Mouse (Mus musculus): ENCODE measurements at regions not wholly inside any gene's neighbourhood (a gene's known extent, or its start where the extent isn't known, plus 50 kb on each side); places are given as distances from the start of the nearest gene placed in this dataset.

- H3K9ac ChIP-seq, result no peak overlapping the region
- no peaks in the 10 kb centered on the region for H3K9me3 ChIP-seq (replicated peaks)
- H3K4me3 ChIP-seq, result no peak overlapping the region
- H3K27me3 ChIP-seq (replicated peaks), result no peaks in the 10 kb centered on the region
- no peaks in the 10 kb centered on the region for H3K4me1 ChIP-seq (replicated peaks)
- H3K27ac ChIP-seq (ENCODE audit: poor library complexity, severe bottlenecking), result no peak overlapping the region
- WGBS, result 76% methylated on average over 3 of the region's 3 CpGs
- no peak overlapping the region for H3K4me2 ChIP-seq
- no peak for ATAC-seq (ENCODE audit: insufficient number of reproducible peaks, low FRiP score)
- no peaks in the 10 kb centered on the region for H3K36me3 ChIP-seq
These were observed 67.5 kb downstream of the Lmo4 start for GRCm38 (mm10) chr3:144137483-144137882.

GRCm38 (mm10) chr3:144136432-144136831, 68.6 kb downstream of the Lmo4 start:
- no peak for ATAC-seq (ENCODE audit: insufficient number of reproducible peaks, low FRiP score)
- H3K4me3 ChIP-seq, result no peak overlapping the region
- no peaks in the 10 kb centered on the region for H3K36me3 ChIP-seq
- H3K27ac ChIP-seq (ENCODE audit: poor library complexity, severe bottlenecking), result no peak overlapping the region
- H3K4me2 ChIP-seq, result no peak overlapping the region
- 69% methylated on average over 2 of the region's 2 CpGs for WGBS
- H3K27me3 ChIP-seq (replicated peaks), result no peaks in the 10 kb centered on the region
- no peaks in the 10 kb centered on the region for H3K9me3 ChIP-seq (replicated peaks)
- H3K4me1 ChIP-seq (replicated peaks), result no peaks in the 10 kb centered on the region
- no peak overlapping the region for H3K9ac ChIP-seq

- no peaks in the 10 kb centered on the region for H3K9me3 ChIP-seq (replicated peaks)
- no peak overlapping the region for H3K4me3 ChIP-seq
- H3K9ac ChIP-seq, result no peak overlapping the region
- H3K4me2 ChIP-seq, result no peak overlapping the region
- no peaks in the 10 kb centered on the region for H3K36me3 ChIP-seq
- no peaks in the 10 kb centered on the region for H3K27me3 ChIP-seq (replicated peaks)
- no peak overlapping the region for H3K27ac ChIP-seq (ENCODE audit: poor library complexity, severe bottlenecking)
- no peak for ATAC-seq (ENCODE audit: insufficient number of reproducible peaks, low FRiP score)
- WGBS, result 92% methylated on average over 6 of the region's 6 CpGs
- no peaks in the 10 kb centered on the region for H3K4me1 ChIP-seq (replicated peaks)
These were observed 69.4 kb downstream of the Lmo4 start for GRCm38 (mm10) chr3:144135646-144136045.

- no peak overlapping the region for H3K9ac ChIP-seq
- no peak overlapping the region for H3K4me3 ChIP-seq
- WGBS, result 93% methylated on average over 4 of the region's 4 CpGs
- H3K27ac ChIP-seq (ENCODE audit: poor library complexity, severe bottlenecking), result no peak overlapping the region
- ATAC-seq (ENCODE audit: insufficient number of reproducible peaks, low FRiP score), result no peak
- no peaks in the 10 kb centered on the region for H3K27me3 ChIP-seq (replicated peaks)
- H3K4me2 ChIP-seq, result no peak overlapping the region
- no peaks in the 10 kb centered on the region for H3K4me1 ChIP-seq (replicated peaks)
- no peaks in the 10 kb centered on the region for H3K36me3 ChIP-seq
- no peaks in the 10 kb centered on the region for H3K9me3 ChIP-seq (replicated peaks)
These were observed 77.0 kb downstream of the Lmo4 start for GRCm38 (mm10) chr3:144128042-144128441.

- no peak for ATAC-seq (ENCODE audit: insufficient number of reproducible peaks, low FRiP score)
- 68% methylated on average over 4 of the region's 4 CpGs for WGBS
- Histone ChIP-seq H3K9me3 (replicated peaks) (no peaks in the 10 kb centered on the region), H3K4me2 (no peak overlapping the region), H3K4me3 (no peak overlapping the region), H3K9ac (no peak overlapping the region), H3K27ac (ENCODE audit: poor library complexity, severe bottlenecking) (no peak overlapping the region), H3K36me3 (no peaks in the 10 kb centered on the region), H3K4me1 (replicated peaks) (no peaks in the 10 kb centered on the region), H3K27me3 (replicated peaks) (no peaks in the 10 kb centered on the region)
These were observed 80.7 kb downstream of the Lmo4 start for GRCm38 (mm10) chr3:144124353-144124752.

- Histone ChIP-seq H3K4me2 (no peak overlapping the region), H3K4me1 (replicated peaks) (no peaks in the 10 kb centered on the region), H3K27me3 (replicated peaks) (no peaks in the 10 kb centered on the region), H3K27ac (ENCODE audit: poor library complexity, severe bottlenecking) (no peak overlapping the region), H3K9ac (no peak overlapping the region), H3K36me3 (no peaks in the 10 kb centered on the region), H3K9me3 (replicated peaks) (no peaks in the 10 kb centered on the region), H3K4me3 (no peak overlapping the region)
- 78% methylated on average over 6 of the region's 6 CpGs for WGBS
- no peak for ATAC-seq (ENCODE audit: insufficient number of reproducible peaks, low FRiP score)
These were observed 81.5 kb downstream of the Lmo4 start for GRCm38 (mm10) chr3:144123361-144124072.

GRCm38 (mm10) chr3:144119076-144119475, 85.9 kb downstream of the Lmo4 start:
- H3K4me2 ChIP-seq, result no peak overlapping the region
- H3K9ac ChIP-seq, result no peak overlapping the region
- no peak overlapping the region for H3K4me3 ChIP-seq
- no peaks in the 10 kb centered on the region for H3K27me3 ChIP-seq (replicated peaks)
- no peak overlapping the region for H3K27ac ChIP-seq (ENCODE audit: poor library complexity, severe bottlenecking)
- ATAC-seq (ENCODE audit: insufficient number of reproducible peaks, low FRiP score), result no peak
- 72% methylated on average over 3 of the region's 3 CpGs for WGBS
- H3K36me3 ChIP-seq, result no peaks in the 10 kb centered on the region
- H3K9me3 ChIP-seq (replicated peaks), result no peaks in the 10 kb centered on the region
- no peaks in the 10 kb centered on the region for H3K4me1 ChIP-seq (replicated peaks)

- Histone ChIP-seq H3K27ac (ENCODE audit: poor library complexity, severe bottlenecking) (no peak overlapping the region), H3K4me1 (replicated peaks) (no peaks in the 10 kb centered on the region), H3K9me3 (replicated peaks) (no peaks in the 10 kb centered on the region), H3K4me3 (no peak overlapping the region), H3K36me3 (no peaks in the 10 kb centered on the region), H3K4me2 (no peak overlapping the region), H3K9ac (no peak overlapping the region), H3K27me3 (replicated peaks) (no peaks in the 10 kb centered on the region)
- ATAC-seq (ENCODE audit: insufficient number of reproducible peaks, low FRiP score), result no peak
- WGBS, result 88% methylated on average over 11 of the region's 11 CpGs
These were observed 91.1 kb downstream of the Lmo4 start for GRCm38 (mm10) chr3:144113672-144114645.

- ATAC-seq (ENCODE audit: insufficient number of reproducible peaks, low FRiP score), result no peak
- H3K4me1 ChIP-seq (replicated peaks), result peaks cover 6% of the 10 kb centered on the region
- H3K27ac ChIP-seq (ENCODE audit: poor library complexity, severe bottlenecking), result no peak overlapping the region
- no peak overlapping the region for H3K4me2 ChIP-seq
- H3K4me3 ChIP-seq, result no peak overlapping the region
- no peaks in the 10 kb centered on the region for H3K27me3 ChIP-seq (replicated peaks)
- H3K9me3 ChIP-seq (replicated peaks), result no peaks in the 10 kb centered on the region
- H3K36me3 ChIP-seq, result no peaks in the 10 kb centered on the region
- H3K9ac ChIP-seq, result no peak overlapping the region
- WGBS, result 84% methylated on average over 5 of the region's 5 CpGs
These were observed 94.5 kb downstream of the Lmo4 start for GRCm38 (mm10) chr3:144110331-144111080.

- H3K27me3 ChIP-seq (replicated peaks), result no peaks in the 10 kb centered on the region
- no peak overlapping the region for H3K27ac ChIP-seq (ENCODE audit: poor library complexity, severe bottlenecking)
- no peaks in the 10 kb centered on the region for H3K9me3 ChIP-seq (replicated peaks)
- 73% methylated on average over 2 of the region's 2 CpGs for WGBS
- no peak overlapping the region for H3K4me2 ChIP-seq
- H3K36me3 ChIP-seq, result no peaks in the 10 kb centered on the region
- no peak overlapping the region for H3K9ac ChIP-seq
- peaks cover 6% of the 10 kb centered on the region for H3K4me1 ChIP-seq (replicated peaks)
- no peak for ATAC-seq (ENCODE audit: insufficient number of reproducible peaks, low FRiP score)
- no peak overlapping the region for H3K4me3 ChIP-seq
These were observed 95.3 kb downstream of the Lmo4 start for GRCm38 (mm10) chr3:144109769-144110168.

GRCm38 (mm10) chr3:144108310-144108709, 96.7 kb downstream of the Lmo4 start:
- Histone ChIP-seq H3K4me3 (no peak overlapping the region), H3K4me1 (replicated peaks) (peaks cover 6% of the 10 kb centered on the region), H3K27me3 (replicated peaks) (no peaks in the 10 kb centered on the region), H3K36me3 (no peaks in the 10 kb centered on the region), H3K9ac (no peak overlapping the region), H3K27ac (ENCODE audit: poor library complexity, severe bottlenecking) (no peak overlapping the region), H3K9me3 (replicated peaks) (no peaks in the 10 kb centered on the region), H3K4me2 (no peak overlapping the region)
- no peak for ATAC-seq (ENCODE audit: insufficient number of reproducible peaks, low FRiP score)
- WGBS, result 79% methylated on average over 6 of the region's 6 CpGs
